Mouse (Mus musculus) kidney, adult 18-20 months (tissue): ENCODE measurements around the gene Nlgn1.

Experiments
- DNase-seq: peaks from one replicate; pipeline ENCODE4 v3.0.0; 2021

Gene Nlgn1

DNA sequence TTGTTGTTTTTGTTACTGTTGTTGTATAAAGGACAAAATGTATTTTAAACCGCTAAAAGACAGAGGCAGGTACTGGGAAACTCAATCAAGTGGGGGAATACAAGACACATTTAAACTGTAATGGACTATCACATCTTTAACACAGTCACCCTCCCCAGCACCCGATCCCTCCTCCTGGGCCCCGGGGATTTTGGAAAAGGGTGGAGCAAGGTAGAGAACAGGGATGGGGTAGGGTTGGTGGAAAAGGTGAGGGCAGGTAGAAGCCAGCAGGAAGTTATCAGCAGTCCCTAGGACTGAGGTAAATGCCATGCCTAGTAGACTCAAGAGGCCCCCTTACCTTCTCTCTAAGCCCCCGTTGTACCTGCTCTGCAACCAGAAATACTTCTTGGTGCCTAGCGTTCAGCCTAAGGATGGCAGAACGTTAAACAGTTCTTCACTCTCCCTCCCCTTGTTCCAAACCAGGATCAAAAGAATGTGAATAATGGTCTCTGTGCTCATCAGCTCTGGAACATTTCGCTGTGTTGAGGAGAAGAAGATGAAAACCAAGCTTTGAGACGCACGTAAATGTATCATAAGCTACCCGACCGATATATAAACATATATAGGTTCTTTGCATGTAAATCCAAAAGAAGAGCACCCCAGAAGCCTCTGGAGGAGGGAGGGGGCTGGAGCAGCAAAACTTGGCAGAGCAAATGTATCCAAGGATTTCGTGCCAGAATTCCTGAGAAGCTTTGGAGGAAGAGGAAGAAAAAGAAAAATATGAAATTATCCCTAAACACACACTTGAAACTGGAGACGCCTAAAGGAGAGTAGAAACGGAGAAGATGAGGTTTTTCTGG, at the start of gene Nlgn1:
Gene Nlgn1, minus strand, starts transcription at position 61 of the 839 bp plus-strand sequence.
- DNase-seq, result no peak

GRCm38 (mm10) chr3:26378272-26378671, 46.0 kb upstream of the Nlgn1 start:
- no peak for DNase-seq

DNA sequence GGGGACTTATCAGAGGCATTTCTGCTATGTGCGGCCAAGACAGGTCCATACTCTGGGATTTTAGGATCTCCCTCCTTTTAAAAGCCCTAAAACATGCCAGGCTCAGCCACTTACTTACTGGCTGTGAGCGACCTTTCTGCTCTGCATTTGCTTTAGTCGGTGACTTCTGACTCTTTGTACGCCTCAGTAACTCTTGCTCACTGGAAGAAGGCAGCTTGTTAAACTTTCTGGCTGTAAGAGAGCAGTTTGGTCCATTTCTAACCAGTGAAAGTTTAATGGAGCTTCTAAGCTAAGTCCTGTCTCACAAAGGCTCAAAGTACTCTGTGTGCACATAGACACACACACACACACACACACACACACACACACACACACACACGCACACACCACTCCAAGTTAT, 22.8 kb upstream of the Nlgn1 start:
- DNase-seq, result no peak

- DNase-seq, result no peak
Observed at GRCm38 (mm10) chr3:26354483-26355030, 22.3 kb upstream of the Nlgn1 start.

- no peak for DNase-seq
Observed at GRCm38 (mm10) chr3:26337495-26337894, 5.2 kb upstream of the Nlgn1 start.

DNA sequence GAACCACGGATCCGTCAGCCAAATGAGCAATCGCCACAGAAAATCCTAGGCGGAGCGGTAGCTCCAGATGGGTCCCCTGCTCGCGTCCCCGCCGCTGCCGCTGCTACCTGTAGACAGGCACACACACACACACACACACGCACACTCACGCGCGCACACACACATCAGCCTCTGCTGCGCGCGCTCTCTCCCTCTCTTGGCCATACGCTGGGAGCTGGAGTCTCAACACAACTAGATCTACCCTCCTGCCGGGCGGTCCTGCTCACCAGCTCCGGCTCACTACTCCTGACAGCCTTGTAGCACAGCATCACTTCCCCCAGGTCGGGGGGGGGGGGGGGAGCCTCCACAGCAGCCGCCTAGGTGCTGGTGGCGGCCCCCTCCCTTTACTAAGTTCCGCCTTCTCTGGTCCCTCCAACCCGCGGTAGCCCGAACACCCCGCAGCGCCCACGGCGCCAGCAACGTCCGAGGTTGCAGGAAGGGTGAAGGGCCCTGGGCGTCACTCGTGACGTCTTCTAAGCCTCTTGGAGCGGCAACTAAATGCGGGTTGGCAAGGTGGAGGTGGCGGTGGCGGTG, 1.1 kb upstream of the Nlgn1 start:
- DNase-seq, result no peak

- no peak for DNase-seq
Observed at GRCm38 (mm10) chr3:26331177-26332061, 841 bp downstream of the Nlgn1 start.

DNA sequence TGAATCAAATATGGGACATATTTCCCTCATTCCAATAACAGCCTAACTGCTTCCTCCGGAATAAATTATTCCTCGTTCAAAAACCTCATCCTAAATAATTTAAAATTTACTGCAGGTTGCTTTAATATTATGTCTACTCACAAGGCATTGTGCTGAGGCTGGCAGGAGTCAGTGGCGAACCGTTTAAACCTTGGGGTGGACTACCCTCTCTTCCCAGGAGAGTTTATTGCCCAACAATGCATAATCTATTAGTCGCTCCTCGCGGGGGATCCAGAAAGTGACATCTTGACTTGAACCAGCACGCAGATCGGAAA, 1.4 kb downstream of the Nlgn1 start:
- DNase-seq, result no peak

DNA sequence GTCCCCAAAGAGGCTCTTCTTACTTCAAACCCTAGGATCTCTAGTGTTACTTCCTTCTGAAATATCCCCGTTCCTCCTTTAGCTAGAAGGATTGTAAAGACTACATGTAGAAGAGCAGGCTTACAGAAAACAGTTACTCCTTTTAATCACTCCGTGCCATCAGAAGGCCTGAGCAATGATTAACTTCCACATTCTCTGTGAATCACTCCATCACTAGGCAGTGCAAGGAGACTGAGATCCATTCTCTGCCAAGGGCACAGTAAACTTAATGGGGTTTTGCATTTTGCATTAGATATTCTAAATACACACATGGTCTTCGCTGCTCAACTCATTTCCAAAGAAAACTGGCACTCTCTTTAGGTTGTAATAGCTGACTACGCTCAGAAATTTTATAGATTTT, 2.2 kb downstream of the Nlgn1 start:
- no peak for DNase-seq

DNA sequence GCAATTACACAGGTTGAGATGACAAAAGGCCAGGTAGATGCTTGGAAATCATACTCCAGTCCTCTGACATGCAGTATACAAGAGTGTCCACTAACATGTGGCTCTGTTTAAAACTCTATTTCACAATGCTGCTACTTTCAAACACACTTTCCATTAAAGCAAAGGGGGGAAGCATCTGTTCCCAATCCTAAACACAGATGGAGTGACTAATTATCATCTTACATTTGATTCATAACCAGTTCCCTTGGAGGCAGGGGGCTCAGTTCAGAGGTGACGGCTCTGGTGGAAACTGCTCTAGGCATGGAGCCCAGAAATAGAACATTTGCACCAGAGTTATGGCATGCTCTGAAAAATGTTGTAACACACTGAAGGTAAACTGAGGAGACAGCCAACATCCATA, 7.8 kb downstream of the Nlgn1 start:
- no peak for DNase-seq

DNA sequence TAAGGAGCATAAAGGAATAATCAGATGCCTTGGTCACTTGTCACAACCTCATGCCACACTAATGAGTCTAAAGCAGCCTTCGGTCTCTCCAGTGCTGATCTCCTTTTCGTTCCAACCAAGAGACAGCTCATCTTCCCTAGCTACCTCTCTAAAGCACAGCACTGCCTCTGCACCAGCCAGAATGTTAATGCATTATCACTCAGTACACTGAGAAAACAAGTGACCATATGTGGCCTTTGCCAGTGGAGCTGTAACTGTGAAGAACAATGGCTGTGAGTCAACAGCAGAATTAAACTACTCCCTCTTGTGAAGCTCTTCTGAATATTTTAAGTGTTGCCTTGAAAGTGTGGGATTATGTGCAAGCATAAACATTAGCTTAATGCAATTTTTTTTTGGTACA, 14.9 kb downstream of the Nlgn1 start:
- DNase-seq, result no peak

DNA sequence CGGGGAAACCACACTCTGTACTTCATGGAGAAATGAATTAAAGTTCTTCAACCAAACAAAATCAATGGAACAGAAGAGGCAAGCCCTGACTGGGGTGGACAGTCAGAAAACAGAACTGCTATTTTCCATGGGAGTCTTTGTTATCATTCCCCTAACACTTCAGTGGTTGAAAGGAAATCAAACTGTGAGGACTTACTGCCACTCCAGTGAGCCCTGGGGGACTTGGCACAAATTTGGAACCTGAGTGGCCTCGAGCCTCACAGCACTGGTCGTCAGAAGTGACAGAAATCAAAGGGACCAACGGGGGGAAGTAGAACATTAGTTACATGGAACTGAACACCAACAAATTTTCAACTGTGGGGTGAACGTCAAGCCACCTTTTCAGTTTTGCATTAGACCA, 34.4 kb downstream of the Nlgn1 start:
- DNase-seq, result no peak

- DNase-seq, result no peak
Observed at GRCm38 (mm10) chr3:26270894-26271795, 61.1 kb downstream of the Nlgn1 start.

GRCm38 (mm10) chr3:26246564-26246963, 85.7 kb downstream of the Nlgn1 start:
- DNase-seq, result no peak

- DNase-seq, result no peak
Observed at GRCm38 (mm10) chr3:26243274-26243673, 89.0 kb downstream of the Nlgn1 start.

- no peak for DNase-seq
Observed at GRCm38 (mm10) chr3:26230006-26230405, 102.3 kb downstream of the Nlgn1 start.

- DNase-seq, result no peak
Observed at GRCm38 (mm10) chr3:26228827-26229226, 103.4 kb downstream of the Nlgn1 start.

DNA sequence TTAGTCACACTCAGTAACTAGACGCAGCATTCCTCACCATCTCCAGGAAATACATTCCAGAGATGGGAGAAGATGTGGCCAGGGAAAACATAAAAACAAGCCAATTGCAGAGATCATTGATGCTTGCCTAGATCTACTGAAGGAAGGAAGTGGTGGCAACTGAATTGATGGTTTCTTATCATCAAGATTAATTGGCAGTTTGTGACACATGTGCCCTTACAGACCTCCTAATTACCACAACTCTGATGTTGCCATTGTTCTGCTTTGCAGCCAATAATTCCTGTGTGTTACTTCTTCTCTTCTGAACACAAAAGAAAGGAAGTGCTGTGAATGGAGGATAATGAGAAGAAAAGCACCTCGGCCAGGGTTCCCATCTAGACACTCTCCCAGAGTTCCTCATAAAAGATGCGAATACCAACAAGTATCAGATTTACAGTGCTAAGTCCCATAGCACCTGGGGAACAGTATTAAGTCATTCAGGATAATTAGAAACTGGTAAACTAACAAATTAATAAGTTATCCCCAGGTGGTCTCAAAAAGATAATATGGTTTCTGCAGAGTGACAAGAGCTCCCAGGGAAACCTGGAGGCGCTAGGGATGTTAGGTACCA, 104.0 kb downstream of the Nlgn1 start:
- no peak for DNase-seq

DNA sequence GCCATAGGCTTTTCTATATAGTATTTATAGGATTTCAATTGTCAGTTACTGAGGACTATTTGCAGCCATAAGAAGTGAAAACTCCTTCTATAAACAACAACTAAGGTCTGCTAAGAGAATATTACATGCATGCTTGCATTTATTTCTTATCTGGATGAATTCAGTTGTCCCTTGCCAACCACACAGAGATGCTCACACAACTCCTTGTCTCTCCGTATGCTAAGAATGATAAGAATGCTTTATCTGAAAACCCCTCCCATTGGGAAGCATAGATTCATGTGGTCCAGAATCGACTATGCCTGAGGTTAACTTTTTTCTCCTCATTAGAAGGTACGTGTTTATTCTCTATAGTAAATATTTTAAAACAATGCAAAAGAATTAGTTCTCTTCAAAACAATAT, 108.8 kb downstream of the Nlgn1 start:
- DNase-seq, result no peak

GRCm38 (mm10) chr3:26216231-26216630, 116.0 kb downstream of the Nlgn1 start:
- DNase-seq, result no peak

- DNase-seq, result no peak
Observed at GRCm38 (mm10) chr3:26202702-26203101, 129.6 kb downstream of the Nlgn1 start.

DNA sequence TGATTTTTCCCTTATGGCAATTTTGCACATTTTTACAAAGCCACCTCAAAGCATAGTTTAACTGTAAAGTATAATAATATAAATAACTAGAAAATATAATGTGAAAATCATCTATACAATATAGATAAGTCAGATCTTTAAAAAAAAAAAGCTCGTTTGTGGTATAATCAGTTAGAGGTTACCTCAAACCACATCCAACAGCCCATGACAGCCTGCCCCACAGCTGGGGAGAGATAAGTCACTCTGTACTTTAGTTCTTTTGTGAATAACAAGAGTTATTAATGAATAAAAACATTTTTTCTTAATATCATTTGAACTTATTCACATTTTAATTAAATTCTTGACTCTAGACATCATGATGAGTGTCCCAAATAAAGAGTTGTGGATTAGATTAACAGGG, 130.8 kb downstream of the Nlgn1 start:
- DNase-seq, result no peak
